Mouse (Mus musculus) cortical plate, adult 2 months (tissue): Measurements from ENCODE around the gene Pcsk4.

Experiments
- CTCF ChIP-seq: fragments of 200-500 bp; IDR thresholded peaks from 2 replicates; pipeline ENCODE4 v1.5.1; 2011; ENCODE audit warnings: mild to moderate bottlenecking, control low read depth, low read length; ENCODE audit not compliant: insufficient read depth; ENCODE audit errors: extremely low read depth
- POLR2A ChIP-seq: fragments of 200-500 bp; IDR thresholded peaks from 2 replicates; pipeline ENCODE4 v1.6.1; 2011; ENCODE audit warnings: mild to moderate bottlenecking, low read length, control low read depth; ENCODE audit not compliant: insufficient read depth; ENCODE audit errors: extremely low read depth

DNA sequence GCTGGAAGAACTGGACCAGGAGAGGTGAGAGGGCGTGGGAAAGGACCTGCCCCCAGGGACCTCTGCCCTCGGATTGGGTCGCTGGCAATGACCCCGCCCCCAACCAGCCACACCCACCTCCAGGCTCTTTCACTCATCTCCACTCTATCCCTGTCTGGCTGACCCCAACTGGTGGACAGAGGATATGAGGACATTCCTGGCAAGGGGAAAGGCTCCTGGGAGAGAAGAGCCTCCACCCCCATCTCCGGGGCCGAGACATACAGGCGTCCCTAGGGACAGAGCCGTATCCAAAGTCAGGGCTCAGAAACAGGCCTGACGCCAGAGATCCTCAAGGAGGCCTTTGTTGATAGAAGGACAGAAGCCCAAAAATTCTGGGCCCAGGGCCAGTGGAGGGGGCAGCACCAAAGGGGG, 26.8 kb downstream of the Pcsk4 start:
- no peak for TF ChIP-seq POLR2A
- TF ChIP-seq CTCF: no peak
